Mouse (Mus musculus) forebrain, postnatal 0 days (tissue): Measurements from ENCODE around the gene Kctd11. TPM values are rescaled to one million over a fixed set of nuclear protein-coding genes. Genes with fewer than 3 reads are reported as not detected.

Experiments used
- ATAC-seq: fragments of 200-750 bp; cut with Nextera tagmentation; 2 replicates; pipeline ENCODE4 v1.8.0; 2017; ENCODE audit warnings: mild to moderate bottlenecking, moderate library complexity
- DNase-seq: peaks from one replicate; pipeline ENCODE4 v3.0.0-alpha.2; 2015
- H3K27ac ChIP-seq: fragments of 300-500 bp; sonication (generic); 2 replicates; pipeline ENCODE4 v1.5.1; 2014; ENCODE audit warnings: low read depth, mild to moderate bottlenecking, antibody characterized with exemption, low read length, moderate library complexity, mixed read lengths
- H3K27me3 ChIP-seq: fragments of 300-500 bp; sonication (generic); 2 replicates; pipeline ENCODE4 v1.6.1; 2014; ENCODE audit warnings: mild to moderate bottlenecking, low read length, mixed read lengths; ENCODE audit not compliant: insufficient read depth
- H3K36me3 ChIP-seq: fragments of 300-500 bp; sonication (generic); 2 replicates; pipeline ENCODE4 v1.6.1; 2014; ENCODE audit warnings: mild to moderate bottlenecking, moderate library complexity; ENCODE audit not compliant: insufficient read depth
- H3K4me1 ChIP-seq: fragments of 300-500 bp; sonication (generic); 2 replicates; pipeline ENCODE4 v1.6.1; 2014; ENCODE audit warnings: antibody characterized with exemption; ENCODE audit not compliant: insufficient read depth
- H3K4me2 ChIP-seq: fragments of 300-500 bp; sonication (generic); 2 replicates; pipeline ENCODE4 v1.6.1; 2014; ENCODE audit warnings: low read depth, mild to moderate bottlenecking, moderate library complexity
- H3K4me3 ChIP-seq: fragments of 300-500 bp; sonication (generic); 2 replicates; pipeline ENCODE4 v1.5.1; 2014; ENCODE audit warnings: low read depth, low read length, mixed read lengths
- H3K9ac ChIP-seq: fragments of 300-500 bp; sonication (generic); 2 replicates; pipeline ENCODE4 v1.6.1; 2014; ENCODE audit warnings: mild to moderate bottlenecking
- H3K9me3 ChIP-seq: fragments of 300-500 bp; sonication (generic); 2 replicates; pipeline ENCODE4 v1.6.1; 2016; ENCODE audit warnings: low read length
- CTCF ChIP-seq: sonication (generic); IDR thresholded peaks from 2 replicates; pipeline ENCODE4 v1.5.1; 2016; ENCODE audit warnings: antibody characterized with exemption, control low read depth, low read depth
- WGBS: fragments of 180-500 bp; shearing (Covaris S2); extraction: QIAGEN DNeasy Blood & Tissue Kit; methylation state at CpG from one replicate; pipeline ENCODE4 v1.1.7; 2014; 5-methylcytosine and 5-hydroxymethylcytosine counted together
- polyA plus RNA-seq: library from polyadenylated mRNA; unstranded; fragments of >200 nt; fragmentation: Nextera tagmentation; extraction: Ambion mirVana; gene quantifications from 2 replicates; pipeline ENCODE4 v1.2.1, GENCODE M21; 2015
- total RNA-seq: library from RNA; depleted of rRNA; stranded (reverse); fragments of >200 nt; gene quantifications from 2 replicates; pipeline ENCODE4 v1.2.3, GENCODE M21; 2014

Gene Kctd11
- total and polyA plus RNA-seq, 2 experiments from 2014 or later: 0.88 to 1.0 TPM

- 69% methylated on average over 8 of the region's 8 CpGs for WGBS
- no peaks in the 10 kb centered on the region for H3K4me1 ChIP-seq
Measured at GRCm38 (mm10) chr11:69886907-69887635, 5.9 kb upstream of the Kctd11 start.

GRCm38 (mm10) chr11:69884663-69885062 is 3.5 kb upstream of the Kctd11 start:
- no peaks in the 10 kb centered on the region for H3K36me3 ChIP-seq
- WGBS: 87% methylated on average over 8 of the region's 8 CpGs
- peaks cover 9% of the 10 kb centered on the region; the same call in 1 of the 2 replicates for H3K4me1 ChIP-seq
- no peaks in the 10 kb centered on the region for H3K9me3 ChIP-seq
- H3K4me2 ChIP-seq: no peak overlapping the region
- no peak for DNase-seq
- TF ChIP-seq CTCF: no peak
- no peak overlapping the region for H3K4me3 ChIP-seq
- no peak for ATAC-seq
- H3K27me3 ChIP-seq: no peaks in the 10 kb centered on the region; the same call in 1 of the 2 replicates
- H3K9ac ChIP-seq: no peak overlapping the region
- no peak overlapping the region for H3K27ac ChIP-seq

More at GRCm38 (mm10) chr11:69886907-69887635, 5.9 kb upstream of the Kctd11 start:
- Histone ChIP-seq H3K4me3 (no peak overlapping the region), H3K27me3 (no peaks in the 10 kb centered on the region), H3K9ac (no peak overlapping the region), H3K4me2 (no peak overlapping the region), H3K27ac (no peak overlapping the region), H3K36me3 (no peaks in the 10 kb centered on the region), H3K9me3 (no peaks in the 10 kb centered on the region)
- TF ChIP-seq CTCF: no peak
- DNase-seq (no peak), ATAC-seq (no peak)

DNA sequence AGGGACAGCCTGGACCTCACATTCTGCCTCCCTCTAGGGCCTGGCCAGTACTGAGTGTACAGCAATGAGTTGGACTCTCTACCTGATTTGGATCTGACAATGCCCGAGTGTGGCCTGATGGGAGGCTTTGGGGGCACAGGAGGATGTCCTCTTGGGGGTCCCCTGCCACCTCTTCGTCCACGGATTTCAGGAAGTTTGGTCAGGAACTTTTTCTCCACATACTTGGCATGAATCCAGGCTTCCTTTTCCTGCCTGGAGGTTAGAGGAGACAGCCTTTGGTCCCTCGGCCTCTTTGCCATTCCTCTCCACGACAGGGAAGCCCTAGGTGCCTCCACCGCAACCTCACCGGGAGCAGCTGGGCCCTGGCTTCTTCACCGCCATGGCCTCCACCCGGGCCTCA is 3.0 kb upstream of the Kctd11 start:
- DNase-seq (no peak), ATAC-seq (no peak)
- TF ChIP-seq CTCF: no peak
- H3K27ac ChIP-seq: no peak overlapping the region
- H3K4me2 ChIP-seq: no peak overlapping the region
- no peak overlapping the region for H3K9ac ChIP-seq
- H3K36me3 ChIP-seq: no peaks in the 10 kb centered on the region
- no peaks in the 10 kb centered on the region; the same call in 1 of the 2 replicates for H3K27me3 ChIP-seq
- 83% methylated on average over 9 of the region's 9 CpGs for WGBS
- H3K9me3 ChIP-seq: no peaks in the 10 kb centered on the region
- H3K4me1 ChIP-seq: peaks cover 9% of the 10 kb centered on the region; the same call in 1 of the 2 replicates
- no peak overlapping the region for H3K4me3 ChIP-seq

GRCm38 (mm10) chr11:69883527-69884151 is 2.4 kb upstream of the Kctd11 start:
- H3K27ac ChIP-seq: no peak overlapping the region
- H3K27me3 ChIP-seq: no peaks in the 10 kb centered on the region; the same call in 1 of the 2 replicates
- H3K9me3 ChIP-seq: no peaks in the 10 kb centered on the region
- H3K4me3 ChIP-seq: no peak overlapping the region
- no peaks in the 10 kb centered on the region for H3K36me3 ChIP-seq
- H3K9ac ChIP-seq: no peak overlapping the region
- peaks cover 9% of the 10 kb centered on the region; the same call in 1 of the 2 replicates for H3K4me1 ChIP-seq
- DNase-seq (no peak), ATAC-seq (no peak)
- H3K4me2 ChIP-seq: no peak overlapping the region
- no peak for TF ChIP-seq CTCF
- 88% methylated on average over 8 of the region's 8 CpGs for WGBS

- H3K27ac ChIP-seq: no peak overlapping the region
- peak; percentile 47 for TF ChIP-seq CTCF
- 68% methylated on average over 4 of the region's 4 CpGs for WGBS
- DNase-seq: no peak
- H3K9ac ChIP-seq: no peak overlapping the region
- H3K4me1 ChIP-seq: peaks cover 9% of the 10 kb centered on the region; the same call in 1 of the 2 replicates
- H3K27me3 ChIP-seq: no peaks in the 10 kb centered on the region; the same call in 1 of the 2 replicates
- no peaks in the 10 kb centered on the region for H3K9me3 ChIP-seq
- H3K4me3 ChIP-seq: no peak overlapping the region
- no peak overlapping the region for H3K4me2 ChIP-seq
- no peak for ATAC-seq
- H3K36me3 ChIP-seq: no peaks in the 10 kb centered on the region
Measured at GRCm38 (mm10) chr11:69883066-69883465, 1.9 kb upstream of the Kctd11 start.

DNA sequence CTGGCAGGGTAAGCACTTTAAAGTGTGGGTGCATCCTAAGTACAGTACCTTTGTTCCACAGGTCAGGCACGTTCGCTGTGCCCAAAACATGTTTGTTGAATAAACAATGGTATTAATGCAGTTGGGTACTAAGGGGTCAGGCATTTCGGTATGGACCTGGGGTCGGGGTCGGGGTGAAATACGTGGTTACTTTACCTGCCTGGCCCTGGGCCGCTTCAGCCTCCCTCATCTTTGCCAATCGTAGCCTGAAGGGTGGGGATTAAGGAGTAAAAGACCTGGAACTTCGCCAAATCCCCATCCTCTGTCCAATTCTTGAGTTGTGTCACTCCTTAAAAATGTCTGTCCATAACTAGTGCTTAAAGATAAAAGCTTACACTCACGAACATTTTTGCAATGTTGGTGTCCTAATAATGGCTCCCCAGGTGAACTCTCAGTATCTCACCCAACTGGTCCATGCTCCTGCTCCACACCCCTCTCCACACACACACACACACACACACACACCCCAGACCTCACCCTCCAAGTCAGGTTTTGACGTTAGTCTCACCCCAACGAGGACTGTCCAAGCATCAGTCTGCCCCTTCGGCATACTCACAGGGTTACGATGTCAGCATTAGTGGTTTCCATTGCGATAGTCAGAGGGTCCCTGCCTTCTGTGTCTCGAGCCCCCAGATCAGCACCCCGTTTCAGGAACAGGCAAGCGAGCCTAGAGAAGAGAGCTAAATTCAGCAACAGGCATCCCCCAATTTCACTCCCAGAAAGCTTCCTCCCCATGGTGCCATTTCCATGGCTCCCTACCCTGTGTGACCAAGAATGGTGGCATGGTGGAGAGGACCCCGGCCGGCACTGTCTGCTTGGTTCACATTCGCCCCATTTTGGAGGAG is 823 bp upstream of the Kctd11 start:
- ATAC-seq (no peak), DNase-seq (no peak)
- WGBS: 60% methylated on average over 21 of the region's 21 CpGs
- H3K9ac ChIP-seq: no peak overlapping the region
- peaks cover 9% of the 10 kb centered on the region; the same call in 1 of the 2 replicates for H3K4me1 ChIP-seq
- H3K27ac ChIP-seq: no peak overlapping the region
- H3K36me3 ChIP-seq: no peaks in the 10 kb centered on the region
- H3K4me3 ChIP-seq: peak overlapping the region; percentile 37; the same call in 1 of the 2 replicates
- TF ChIP-seq CTCF: no peak
- no peaks in the 10 kb centered on the region; the same call in 1 of the 2 replicates for H3K27me3 ChIP-seq
- H3K9me3 ChIP-seq: no peaks in the 10 kb centered on the region
- H3K4me2 ChIP-seq: peak overlapping the region; percentile 65
